Mouse (Mus musculus): ENCODE measurements around the gene Cytip. TPM values are rescaled to one million over a fixed set of nuclear protein-coding genes. Genes with fewer than 3 reads are reported as not detected.

The Cytip gene
- polyA plus RNA-seq, 1 experiment = 152 TPM

GRCm38 (mm10) chr2:58189501-58189900 is 5.8 kb downstream of the Cytip start:
- no peak overlapping the region for H3K4me3 ChIP-seq (ENCODE audit: extremely low read depth, insufficient read depth, insufficient read length)
- DNase-seq (ENCODE audit: low read depth in 1 of 2, low spot score in 2 of 2) = peak in 1 of 2 experiments; percentile 27
- H3K27ac ChIP-seq (ENCODE audit: insufficient read depth, low read length) = peak overlapping the region; percentile 60
- no peaks in the 10 kb centered on the region for H3K36me3 ChIP-seq (ENCODE audit: control insufficient read depth, insufficient read depth, low read length)
- TF ChIP-seq CTCF (IDR thresholded peaks at IDR 0.05; ENCODE audit: extremely low read depth, insufficient read depth, insufficient read length, insufficient replicate concordance) (no peak), POLR2A (IDR thresholded peaks at IDR 0.05; ENCODE audit: low read depth, low read length) (no peak)
- peaks cover 17% of the 10 kb centered on the region for H3K4me1 ChIP-seq (ENCODE audit: control insufficient read depth, insufficient read depth, insufficient read length)
- no peaks in the 10 kb centered on the region for H3K27me3 ChIP-seq (ENCODE audit: control insufficient read depth, insufficient read depth, low read length)
- WGBS = 58% methylated on average over 4 of the region's 4 CpGs

GRCm38 (mm10) chr2:58188903-58189302 is 6.4 kb downstream of the Cytip start:
- WGBS = 26% methylated on average over 1 of the region's 1 CpGs
- no peak for DNase-seq (ENCODE audit: low read depth in 1 of 2, low spot score in 2 of 2)
- no peak overlapping the region for H3K4me3 ChIP-seq (ENCODE audit: extremely low read depth, insufficient read depth, insufficient read length)
- H3K36me3 ChIP-seq (ENCODE audit: control insufficient read depth, insufficient read depth, low read length) = no peaks in the 10 kb centered on the region
- no peaks in the 10 kb centered on the region for H3K27me3 ChIP-seq (ENCODE audit: control insufficient read depth, insufficient read depth, low read length)
- H3K27ac ChIP-seq (ENCODE audit: insufficient read depth, low read length) = no peak overlapping the region
- H3K4me1 ChIP-seq (ENCODE audit: control insufficient read depth, insufficient read depth, insufficient read length) = peaks cover 17% of the 10 kb centered on the region
- TF ChIP-seq CTCF (IDR thresholded peaks at IDR 0.05; ENCODE audit: extremely low read depth, insufficient read depth, insufficient read length, insufficient replicate concordance) (peak; percentile 8; the same call in 1 of the 2 replicates), POLR2A (IDR thresholded peaks at IDR 0.05; ENCODE audit: low read depth, low read length) (no peak)

GRCm38 (mm10) chr2:58187310-58188051 is 7.9 kb downstream of the Cytip start:
- 73% methylated on average over 8 of the region's 8 CpGs for WGBS
- no peaks in the 10 kb centered on the region for H3K27me3 ChIP-seq (ENCODE audit: control insufficient read depth, insufficient read depth, low read length)
- DNase-seq (ENCODE audit: low read depth in 1 of 2, low spot score in 2 of 2) = no peak
- H3K4me1 ChIP-seq (ENCODE audit: control insufficient read depth, insufficient read depth, insufficient read length) = peaks cover 21% of the 10 kb centered on the region
- no peaks in the 10 kb centered on the region for H3K36me3 ChIP-seq (ENCODE audit: control insufficient read depth, insufficient read depth, low read length)
- H3K27ac ChIP-seq (ENCODE audit: insufficient read depth, low read length) = no peak overlapping the region
- H3K4me3 ChIP-seq (ENCODE audit: extremely low read depth, insufficient read depth, insufficient read length) = no peak overlapping the region
- TF ChIP-seq POLR2A (IDR thresholded peaks at IDR 0.05; ENCODE audit: low read depth, low read length) (no peak), CTCF (IDR thresholded peaks at IDR 0.05; ENCODE audit: extremely low read depth, insufficient read depth, insufficient read length, insufficient replicate concordance) (no peak)

- TF ChIP-seq POLR2A (IDR thresholded peaks at IDR 0.05; ENCODE audit: low read depth, low read length) = no peak
- TF ChIP-seq CTCF (IDR thresholded peaks at IDR 0.05; ENCODE audit: extremely low read depth, insufficient read depth, insufficient read length, insufficient replicate concordance) = no peak
- H3K4me1 ChIP-seq (ENCODE audit: control insufficient read depth, insufficient read depth, insufficient read length) = peaks cover 15% of the 10 kb centered on the region
- H3K36me3 ChIP-seq (ENCODE audit: control insufficient read depth, insufficient read depth, low read length) = no peaks in the 10 kb centered on the region
- H3K27me3 ChIP-seq (ENCODE audit: control insufficient read depth, insufficient read depth, low read length) = no peaks in the 10 kb centered on the region
- DNase-seq (ENCODE audit: low read depth in 1 of 2, low spot score in 2 of 2) = peak in 1 of 2 experiments; percentile 71
- WGBS = 16% methylated on average over 2 of the region's 2 CpGs
- no peak overlapping the region for H3K27ac ChIP-seq (ENCODE audit: insufficient read depth, low read length)
- no peak overlapping the region for H3K4me3 ChIP-seq (ENCODE audit: extremely low read depth, insufficient read depth, insufficient read length)
These were observed 11.1 kb downstream of the Cytip start for GRCm38 (mm10) chr2:58184197-58184596.

- Histone ChIP-seq H3K4me3 (ENCODE audit: extremely low read depth, insufficient read depth, insufficient read length) (no peak overlapping the region), H3K27ac (ENCODE audit: insufficient read depth, low read length) (no peak overlapping the region), H3K36me3 (ENCODE audit: control insufficient read depth, insufficient read depth, low read length) (no peaks in the 10 kb centered on the region), H3K4me1 (ENCODE audit: control insufficient read depth, insufficient read depth, insufficient read length) (peaks cover 15% of the 10 kb centered on the region), H3K27me3 (ENCODE audit: control insufficient read depth, insufficient read depth, low read length) (no peaks in the 10 kb centered on the region)
- 15% methylated on average over 2 of the region's 2 CpGs for WGBS
- no peak for DNase-seq (ENCODE audit: low read depth in 1 of 2, low spot score in 2 of 2)
- TF ChIP-seq POLR2A (IDR thresholded peaks at IDR 0.05; ENCODE audit: low read depth, low read length) = no peak
- TF ChIP-seq CTCF (IDR thresholded peaks at IDR 0.05; ENCODE audit: extremely low read depth, insufficient read depth, insufficient read length, insufficient replicate concordance) = no peak
These were observed 11.7 kb downstream of the Cytip start for GRCm38 (mm10) chr2:58183658-58184057.

GRCm38 (mm10) chr2:58180776-58181175 is 14.6 kb downstream of the Cytip start:
- Histone ChIP-seq H3K27ac (ENCODE audit: insufficient read depth, low read length) (no peak overlapping the region; the same call in 1 of the 2 replicates), H3K4me3 (ENCODE audit: extremely low read depth, insufficient read depth, insufficient read length) (no peak overlapping the region), H3K4me1 (ENCODE audit: control insufficient read depth, insufficient read depth, insufficient read length) (peaks cover 10% of the 10 kb centered on the region), H3K36me3 (ENCODE audit: control insufficient read depth, insufficient read depth, low read length) (no peaks in the 10 kb centered on the region), H3K27me3 (ENCODE audit: control insufficient read depth, insufficient read depth, low read length) (no peaks in the 10 kb centered on the region)
- TF ChIP-seq POLR2A (IDR thresholded peaks at IDR 0.05; ENCODE audit: low read depth, low read length) (no peak), CTCF (IDR thresholded peaks at IDR 0.05; ENCODE audit: extremely low read depth, insufficient read depth, insufficient read length, insufficient replicate concordance) (no peak)
- DNase-seq (ENCODE audit: low read depth in 1 of 2, low spot score in 2 of 2) = no peak
- WGBS = 58% methylated on average over 1 of the region's 1 CpGs

- Histone ChIP-seq H3K4me3 (ENCODE audit: extremely low read depth, insufficient read depth, insufficient read length) (no peak overlapping the region), H3K27me3 (ENCODE audit: control insufficient read depth, insufficient read depth, low read length) (no peaks in the 10 kb centered on the region), H3K36me3 (ENCODE audit: control insufficient read depth, insufficient read depth, low read length) (no peaks in the 10 kb centered on the region), H3K4me1 (ENCODE audit: control insufficient read depth, insufficient read depth, insufficient read length) (peaks cover 4% of the 10 kb centered on the region; the same call in 1 of the 2 replicates), H3K27ac (ENCODE audit: insufficient read depth, low read length) (no peak overlapping the region)
- WGBS = 7% methylated on average over 1 of the region's 1 CpGs
- DNase-seq (ENCODE audit: low read depth in 1 of 2, low spot score in 2 of 2) = peak in 1 of 2 experiments; percentile 63
- no peak for TF ChIP-seq POLR2A (IDR thresholded peaks at IDR 0.05; ENCODE audit: low read depth, low read length)
- TF ChIP-seq CTCF (IDR thresholded peaks at IDR 0.05; ENCODE audit: extremely low read depth, insufficient read depth, insufficient read length, insufficient replicate concordance) = no peak
These were observed 16.3 kb downstream of the Cytip start for GRCm38 (mm10) chr2:58179056-58179455.
